In genomic region chr6:113272365-113272764, GRCm38 (mm10) we compare ENCODE assay signal across 18 mouse cellular contexts. TPM values are rescaled to one million over a fixed set of nuclear protein-coding genes. Genes with fewer than 3 reads are reported as not detected.
"Had no signal": no experiment of that assay in that cellular context is flagged by ENCODE, and none has a peak within 500 bp of the region (broad histone marks: within the 10 kb centered on the region; RNA-seq: fewer than 3 reads in every experiment).

No protein-coding gene starts in this region.

- H3K4me2 ChIP-seq: neural tube, embryonic 12.5 days; neural tube, embryonic 13.5 days; neural tube, embryonic 15.5 days; stomach, embryonic 15.5 days had no signal

- H3K9me3 ChIP-seq: neural tube, embryonic 12.5 days; neural tube, embryonic 13.5 days; neural tube, embryonic 15.5 days; stomach, embryonic 15.5 days had no signal

- H3K27ac ChIP-seq: neural tube, embryonic 12.5 days; neural tube, embryonic 13.5 days; neural tube, embryonic 15.5 days; stomach, embryonic 15.5 days; stomach, postnatal 0 days had no signal

- H3K9ac ChIP-seq: neural tube, embryonic 12.5 days; neural tube, embryonic 13.5 days; neural tube, embryonic 15.5 days; stomach, embryonic 15.5 days had no signal

- H3K27me3 ChIP-seq: neural tube, embryonic 12.5 days; neural tube, embryonic 13.5 days; neural tube, embryonic 15.5 days; stomach, embryonic 15.5 days had no signal

- DNase-seq: retina, postnatal 1 day; right cerebral cortex, adult 18-20 months; right cerebral cortex, postnatal 14 days; right cerebral cortex, postnatal 25 days; right cerebral cortex, postnatal 4 days; spleen, adult 18-20 months; thymus, adult 18-20 months; thymus, adult 2 months; thymus, postnatal 14 days; thymus, postnatal 25 days; thymus, postnatal 36 days; thymus, postnatal 4 days had no signal

- H3K4me3 ChIP-seq: neural tube, embryonic 12.5 days; neural tube, embryonic 13.5 days; neural tube, embryonic 15.5 days; stomach, embryonic 15.5 days had no signal

- H3K4me1 ChIP-seq: neural tube, embryonic 12.5 days; neural tube, embryonic 13.5 days; neural tube, embryonic 15.5 days; stomach, embryonic 15.5 days had no signal

RNA-seq across cellular contexts. Expression of gene Cpne9, which starts 9.7 kb away (rescaled TPM):
- polyA plus RNA-seq: small intestine, adult 2 months; stomach, postnatal 0 days had no signal
